Mouse (Mus musculus): ENCODE measurements around the gene 1700025G04Rik. TPM values are rescaled to one million over a fixed set of nuclear protein-coding genes. Genes with fewer than 3 reads are reported as not detected.

The 1700025G04Rik gene
- total and polyA plus RNA-seq, 2 experiments from 2014 or later = 24.9 to 32.4 TPM

DNA sequence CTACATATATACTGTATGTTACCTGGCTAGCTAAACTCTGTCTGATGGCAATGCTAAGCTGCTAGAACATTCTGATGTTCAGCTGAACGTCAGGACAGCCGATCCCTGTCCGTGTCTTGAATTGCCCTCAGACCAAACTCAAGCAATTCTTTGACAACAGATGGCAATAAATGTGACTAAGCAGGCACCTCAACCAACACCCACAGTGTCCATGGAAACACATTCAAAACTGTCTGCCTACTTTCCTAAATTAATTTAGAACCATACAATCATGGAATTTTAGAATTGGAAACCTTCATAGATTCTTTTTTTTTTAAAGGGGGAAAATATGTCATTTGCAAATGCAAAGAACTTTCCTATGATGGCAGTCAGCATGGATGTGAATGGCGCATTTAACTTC is 41.6 kb downstream of the 1700025G04Rik start:
- 69% methylated on average over 4 of the region's 4 CpGs for WGBS
- H3K4me3 ChIP-seq (ENCODE audit: low read length) = no peak overlapping the region
- H3K27me3 ChIP-seq (ENCODE audit: insufficient read depth, low read length) = no peaks in the 10 kb centered on the region
- TF ChIP-seq CTCF (IDR thresholded peaks at IDR 0.05; ENCODE audit: low read depth) = no peak
- H3K4me1 ChIP-seq (ENCODE audit: insufficient read depth, low read length) = no peaks in the 10 kb centered on the region
- ATAC-seq = no peak
- no peak overlapping the region for H3K9ac ChIP-seq (replicated peaks; ENCODE audit: low read length)
- no peak for DNase-seq (ENCODE audit: low spot score)
- no peaks in the 10 kb centered on the region for H3K36me3 ChIP-seq (ENCODE audit: insufficient read depth, low read length)
- no peak overlapping the region for H3K4me2 ChIP-seq (ENCODE audit: low read depth, low read length)
- H3K9me3 ChIP-seq (ENCODE audit: low read length) = no peaks in the 10 kb centered on the region
- no peak overlapping the region for H3K27ac ChIP-seq

DNA sequence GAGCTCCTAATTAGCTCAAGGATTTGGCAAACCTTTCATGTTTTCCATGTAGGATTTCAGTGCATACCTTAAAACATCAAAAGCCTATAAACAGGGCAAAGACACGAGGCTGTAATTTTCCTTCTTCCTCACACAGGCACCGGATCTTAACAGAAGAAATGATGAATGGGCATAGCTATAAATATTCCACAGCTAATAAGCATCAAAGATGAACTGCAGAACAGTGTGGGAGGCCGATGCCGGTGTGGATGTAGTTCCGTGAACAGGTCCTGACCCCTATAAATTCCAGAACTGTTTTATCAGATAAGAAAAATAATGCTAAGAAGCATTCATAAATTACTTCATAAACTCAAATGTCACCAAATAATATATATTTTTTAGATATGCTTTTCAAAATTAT is 42.5 kb downstream of the 1700025G04Rik start:
- TF ChIP-seq CTCF (IDR thresholded peaks at IDR 0.05; ENCODE audit: low read depth) = no peak
- no peaks in the 10 kb centered on the region for H3K9me3 ChIP-seq (ENCODE audit: low read length)
- no peaks in the 10 kb centered on the region for H3K36me3 ChIP-seq (ENCODE audit: insufficient read depth, low read length)
- 47% methylated on average over 5 of the region's 5 CpGs for WGBS
- no peak overlapping the region for H3K4me3 ChIP-seq (ENCODE audit: low read length)
- no peaks in the 10 kb centered on the region for H3K4me1 ChIP-seq (ENCODE audit: insufficient read depth, low read length)
- no peaks in the 10 kb centered on the region for H3K27me3 ChIP-seq (ENCODE audit: insufficient read depth, low read length)
- no peak for DNase-seq (ENCODE audit: low spot score)
- H3K27ac ChIP-seq = no peak overlapping the region
- H3K9ac ChIP-seq (replicated peaks; ENCODE audit: low read length) = no peak overlapping the region
- no peak for ATAC-seq
- H3K4me2 ChIP-seq (ENCODE audit: low read depth, low read length) = no peak overlapping the region

DNA sequence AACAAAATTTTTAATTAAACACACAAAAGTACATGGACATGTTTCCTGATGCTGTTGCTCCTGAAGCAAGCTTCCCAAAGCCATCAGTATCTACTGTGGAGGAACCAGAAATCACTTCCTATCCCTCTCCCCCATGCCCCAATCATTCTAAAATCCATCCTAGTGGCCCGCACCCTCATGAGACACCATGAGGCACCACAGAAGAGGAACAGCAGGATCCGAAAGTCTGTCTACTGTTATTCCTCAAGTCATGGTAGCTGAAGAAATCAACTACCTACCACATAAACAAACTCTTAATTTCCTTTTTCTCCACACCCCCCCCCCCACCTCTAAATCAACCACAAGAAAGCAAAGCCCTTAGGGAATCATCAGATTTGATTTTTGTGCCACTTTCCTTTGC is 46.5 kb downstream of the 1700025G04Rik start:
- DNase-seq (ENCODE audit: low spot score) (no peak), ATAC-seq (no peak)
- 96% methylated on average over 2 of the region's 2 CpGs for WGBS
- no peak overlapping the region for H3K9ac ChIP-seq (replicated peaks; ENCODE audit: low read length)
- H3K4me2 ChIP-seq (ENCODE audit: low read depth, low read length) = no peak overlapping the region
- H3K36me3 ChIP-seq (ENCODE audit: insufficient read depth, low read length) = no peaks in the 10 kb centered on the region
- no peak for TF ChIP-seq CTCF (IDR thresholded peaks at IDR 0.05; ENCODE audit: low read depth)
- no peak overlapping the region for H3K27ac ChIP-seq
- H3K27me3 ChIP-seq (ENCODE audit: insufficient read depth, low read length) = no peaks in the 10 kb centered on the region
- no peak overlapping the region for H3K4me3 ChIP-seq (ENCODE audit: low read length)
- H3K4me1 ChIP-seq (ENCODE audit: insufficient read depth, low read length) = no peaks in the 10 kb centered on the region
- no peaks in the 10 kb centered on the region for H3K9me3 ChIP-seq (ENCODE audit: low read length)

DNA sequence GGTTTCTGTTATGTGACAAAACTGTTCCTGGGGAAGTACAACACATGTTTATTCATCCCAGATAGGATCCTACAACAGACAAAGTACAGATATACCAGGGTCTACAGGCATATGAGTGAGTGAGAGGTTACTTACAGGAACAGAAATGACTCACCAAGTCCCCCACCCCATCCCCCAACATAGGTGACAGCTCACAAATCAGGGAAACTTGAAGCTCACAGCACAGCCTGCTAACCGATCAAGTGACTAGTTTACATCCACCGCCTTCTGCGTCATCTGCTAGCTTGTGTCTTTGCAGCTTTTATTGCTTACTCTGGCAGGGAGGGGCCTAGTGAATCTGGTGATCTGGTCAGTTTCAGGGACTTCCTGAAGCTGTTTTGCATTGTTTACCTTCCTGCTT is 47.5 kb downstream of the 1700025G04Rik start:
- WGBS = 84% methylated on average over 3 of the region's 3 CpGs
- H3K4me3 ChIP-seq (ENCODE audit: low read length) = no peak overlapping the region
- ATAC-seq (no peak), DNase-seq (ENCODE audit: low spot score) (no peak)
- H3K4me1 ChIP-seq (ENCODE audit: insufficient read depth, low read length) = no peaks in the 10 kb centered on the region
- no peak for TF ChIP-seq CTCF (IDR thresholded peaks at IDR 0.05; ENCODE audit: low read depth)
- H3K9ac ChIP-seq (replicated peaks; ENCODE audit: low read length) = no peak overlapping the region
- no peak overlapping the region for H3K27ac ChIP-seq
- H3K4me2 ChIP-seq (ENCODE audit: low read depth, low read length) = no peak overlapping the region
- no peaks in the 10 kb centered on the region for H3K9me3 ChIP-seq (ENCODE audit: low read length)
- no peaks in the 10 kb centered on the region for H3K36me3 ChIP-seq (ENCODE audit: insufficient read depth, low read length)
- no peaks in the 10 kb centered on the region for H3K27me3 ChIP-seq (ENCODE audit: insufficient read depth, low read length)

DNA sequence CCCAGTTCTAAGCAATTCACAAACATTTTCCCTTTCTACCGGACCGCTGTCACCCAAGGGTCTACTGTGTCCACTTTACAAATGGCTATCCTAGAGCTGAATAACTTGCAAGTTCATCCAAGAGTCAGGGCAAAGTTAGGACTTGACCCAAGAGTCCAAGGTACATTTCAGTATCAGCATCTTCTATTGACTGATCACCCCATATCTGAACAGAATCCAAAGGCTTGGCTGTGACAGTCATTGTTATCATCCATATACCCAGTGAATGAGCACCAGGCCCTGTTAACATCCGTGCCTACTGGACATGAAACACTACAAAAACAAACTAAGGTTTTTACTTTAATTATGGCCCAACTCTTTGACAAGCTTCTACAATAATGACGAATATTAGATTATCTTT is 48.9 kb downstream of the 1700025G04Rik start:
- Histone ChIP-seq H3K36me3 (ENCODE audit: insufficient read depth, low read length) (no peaks in the 10 kb centered on the region), H3K9ac (replicated peaks; ENCODE audit: low read length) (no peak overlapping the region), H3K27ac (no peak overlapping the region), H3K4me3 (ENCODE audit: low read length) (no peak overlapping the region), H3K9me3 (ENCODE audit: low read length) (no peaks in the 10 kb centered on the region), H3K4me1 (ENCODE audit: insufficient read depth, low read length) (no peaks in the 10 kb centered on the region), H3K4me2 (ENCODE audit: low read depth, low read length) (no peak overlapping the region), H3K27me3 (ENCODE audit: insufficient read depth, low read length) (no peaks in the 10 kb centered on the region)
- TF ChIP-seq CTCF (IDR thresholded peaks at IDR 0.05; ENCODE audit: low read depth) = no peak
- 87% methylated on average over 4 of the region's 4 CpGs for WGBS
- no peak for DNase-seq (ENCODE audit: low spot score)
- ATAC-seq = no peak

- TF ChIP-seq CTCF (IDR thresholded peaks at IDR 0.05; ENCODE audit: low read depth) = no peak
- no peak for ATAC-seq
- Histone ChIP-seq H3K9me3 (ENCODE audit: low read length) (no peaks in the 10 kb centered on the region), H3K4me3 (ENCODE audit: low read length) (no peak overlapping the region), H3K9ac (replicated peaks; ENCODE audit: low read length) (no peak overlapping the region), H3K27ac (no peak overlapping the region), H3K4me1 (ENCODE audit: insufficient read depth, low read length) (no peaks in the 10 kb centered on the region), H3K27me3 (ENCODE audit: insufficient read depth, low read length) (no peaks in the 10 kb centered on the region), H3K4me2 (ENCODE audit: low read depth, low read length) (no peak overlapping the region), H3K36me3 (ENCODE audit: insufficient read depth, low read length) (no peaks in the 10 kb centered on the region)
- WGBS = 76% methylated on average over 7 of the region's 7 CpGs
- DNase-seq (ENCODE audit: low spot score) = no peak
Measured at GRCm38 (mm10) chr1:152040053-152040452, 49.9 kb downstream of the 1700025G04Rik start.

- Histone ChIP-seq H3K9me3 (ENCODE audit: low read length) (no peaks in the 10 kb centered on the region), H3K4me3 (ENCODE audit: low read length) (no peak overlapping the region), H3K4me1 (ENCODE audit: insufficient read depth, low read length) (no peaks in the 10 kb centered on the region), H3K27ac (no peak overlapping the region), H3K27me3 (ENCODE audit: insufficient read depth, low read length) (no peaks in the 10 kb centered on the region), H3K4me2 (ENCODE audit: low read depth, low read length) (no peak overlapping the region), H3K36me3 (ENCODE audit: insufficient read depth, low read length) (no peaks in the 10 kb centered on the region), H3K9ac (replicated peaks; ENCODE audit: low read length) (no peak overlapping the region)
- no peak for ATAC-seq
- no peak for TF ChIP-seq CTCF (IDR thresholded peaks at IDR 0.05; ENCODE audit: low read depth)
- WGBS = 83% methylated on average over 8 of the region's 8 CpGs
- no peak for DNase-seq (ENCODE audit: low spot score)
Measured at GRCm38 (mm10) chr1:152039588-152039987, 50.3 kb downstream of the 1700025G04Rik start.

All from hindbrain, postnatal 0 days (tissue).